Mouse (Mus musculus) embryo, embryonic 10.5 days (tissue): ENCODE measurements around the gene Arhgef7.
A peak's percentile ranks its signal among the peaks of the same experiment; 100 is the strongest.

ENCODE experiments used
- DNase-seq: peaks from one replicate; pipeline ENCODE4 v3.0.0-alpha.2; 2015; ENCODE audit warnings: low spot score

Arhgef7 gene

GRCm38 (mm10) chr8:11797729-11798479, 70.4 kb downstream of the Arhgef7 start:
- no peak for DNase-seq

GRCm38 (mm10) chr8:11798480-11798867, 71.0 kb downstream of the Arhgef7 start:
- no peak for DNase-seq

- no peak for DNase-seq
Observed at GRCm38 (mm10) chr8:11799098-11799497, 71.6 kb downstream of the Arhgef7 start.

- DNase-seq, result no peak
Observed at GRCm38 (mm10) chr8:11800481-11800880, 73.0 kb downstream of the Arhgef7 start.

- no peak for DNase-seq
Observed at GRCm38 (mm10) chr8:11801571-11801970, 74.0 kb downstream of the Arhgef7 start.

GRCm38 (mm10) chr8:11804914-11805313, 77.4 kb downstream of the Arhgef7 start:
- no peak for DNase-seq

GRCm38 (mm10) chr8:11806252-11806651, 78.7 kb downstream of the Arhgef7 start:
- no peak for DNase-seq

GRCm38 (mm10) chr8:11807361-11807760, 79.8 kb downstream of the Arhgef7 start:
- DNase-seq, result no peak

GRCm38 (mm10) chr8:11808047-11808446, 80.5 kb downstream of the Arhgef7 start:
- DNase-seq, result no peak

- no peak for DNase-seq
Observed at GRCm38 (mm10) chr8:11810426-11810825, 82.9 kb downstream of the Arhgef7 start.

GRCm38 (mm10) chr8:11813801-11814200, 86.3 kb downstream of the Arhgef7 start:
- DNase-seq, result no peak

GRCm38 (mm10) chr8:11815206-11815605, 87.7 kb downstream of the Arhgef7 start:
- DNase-seq, result peak; percentile 11

GRCm38 (mm10) chr8:11820136-11820535, 92.6 kb downstream of the Arhgef7 start:
- DNase-seq, result no peak

GRCm38 (mm10) chr8:11820568-11820967, 93.0 kb downstream of the Arhgef7 start:
- DNase-seq, result no peak

GRCm38 (mm10) chr8:11821451-11822206, 94.1 kb downstream of the Arhgef7 start:
- no peak for DNase-seq

- no peak for DNase-seq
Observed at GRCm38 (mm10) chr8:11822550-11823060, 95.1 kb downstream of the Arhgef7 start.

GRCm38 (mm10) chr8:11825756-11826155, 98.2 kb downstream of the Arhgef7 start:
- DNase-seq, result peak; percentile 24

- DNase-seq, result no peak
Observed at GRCm38 (mm10) chr8:11827312-11827711, 99.8 kb downstream of the Arhgef7 start.

GRCm38 (mm10) chr8:11830214-11831046, 102.9 kb downstream of the Arhgef7 start:
- DNase-seq, result no peak

- no peak for DNase-seq
Observed at GRCm38 (mm10) chr8:11831174-11831573, 103.7 kb downstream of the Arhgef7 start.

GRCm38 (mm10) chr8:11831939-11832338, 104.4 kb downstream of the Arhgef7 start:
- no peak for DNase-seq

- DNase-seq, result no peak
Observed at GRCm38 (mm10) chr8:11833157-11833556, 105.6 kb downstream of the Arhgef7 start.
